26 mouse cellular contexts compared by ENCODE assay signal in genomic region chr3:132462348-132462959, GRCm38 (mm10).
"Had no signal": no experiment of that assay in that cellular context is flagged by ENCODE, and none has a peak within 500 bp of the region (broad histone marks: within the 10 kb centered on the region; RNA-seq: fewer than 3 reads in every experiment).

No protein-coding gene starts in this region.

- DNase-seq: gastrocnemius, adult 2 months; gastrocnemius, postnatal 10 days; gastrocnemius, postnatal 25 days; heart, adult 18-20 months; heart, postnatal 10 days; heart, postnatal 4 days; kidney, adult 18-20 months; kidney, postnatal 10 days; kidney, postnatal 4 days; liver; liver, embryonic 13.5 days had no signal

- H3K4me2 ChIP-seq: heart, embryonic 12.5 days; hindbrain, embryonic 12.5 days; hindbrain, embryonic 14.5 days; intestine, embryonic 15.5 days; limb, embryonic 12.5 days; liver, embryonic 11.5 days; liver, embryonic 13.5 days; liver, embryonic 15.5 days had no signal

- ATAC-seq: hindbrain, embryonic 16.5 days; inflammation-experienced regulatory T-cells, adult 6 months; intestine, embryonic 15.5 days; intestine, postnatal 0 days had no signal

- H3K27me3 ChIP-seq: heart, embryonic 12.5 days; hindbrain, embryonic 12.5 days; intestine, embryonic 15.5 days; limb, embryonic 12.5 days; liver, embryonic 13.5 days; liver, embryonic 15.5 days had no signal

- H3K27ac ChIP-seq: gastrocnemius, adult 2 months; heart, embryonic 10.5 days; hindbrain, embryonic 10.5 days; hindbrain, embryonic 12.5 days; hindbrain, embryonic 14.5 days; intestine, embryonic 15.5 days; layer of hippocampus, adult 2 months; left cerebral cortex, adult 2 months; limb, embryonic 10.5 days; limb, embryonic 12.5 days; liver, embryonic 13.5 days; liver, embryonic 15.5 days had no signal

- H3K4me1 ChIP-seq: heart, embryonic 10.5 days; heart, embryonic 12.5 days; hindbrain, embryonic 10.5 days; hindbrain, embryonic 12.5 days; intestine, embryonic 15.5 days; limb, embryonic 10.5 days; limb, embryonic 12.5 days; liver, embryonic 13.5 days; liver, embryonic 15.5 days had no signal

- H3K36me3 ChIP-seq: heart, embryonic 10.5 days; heart, embryonic 12.5 days; hindbrain, embryonic 10.5 days; hindbrain, embryonic 12.5 days; intestine, embryonic 15.5 days; limb, embryonic 10.5 days; limb, embryonic 12.5 days; liver, embryonic 13.5 days; liver, embryonic 15.5 days had no signal

- H3K9me3 ChIP-seq: heart, embryonic 10.5 days; heart, embryonic 12.5 days; hindbrain, embryonic 10.5 days; hindbrain, embryonic 12.5 days; intestine, embryonic 15.5 days; limb, embryonic 10.5 days; limb, embryonic 12.5 days; liver, embryonic 13.5 days; liver, embryonic 15.5 days had no signal

- H3K4me3 ChIP-seq: gastrocnemius, adult 2 months; heart, embryonic 10.5 days; heart, embryonic 12.5 days; hindbrain, embryonic 10.5 days; hindbrain, embryonic 12.5 days; intestine, embryonic 15.5 days; layer of hippocampus, adult 2 months; left cerebral cortex, adult 2 months; limb, embryonic 10.5 days; limb, embryonic 12.5 days; liver, embryonic 13.5 days; liver, embryonic 15.5 days had no signal

- H3K9ac ChIP-seq: heart, embryonic 12.5 days; hindbrain, embryonic 12.5 days; hindbrain, embryonic 14.5 days; intestine, embryonic 15.5 days; limb, embryonic 12.5 days; liver, embryonic 13.5 days; liver, embryonic 15.5 days had no signal
